Mouse (Mus musculus) left cerebral cortex, adult 2 months (tissue): Measurements from ENCODE around the gene Adcyap1r1. TPM values are rescaled to one million over a fixed set of nuclear protein-coding genes. Genes with fewer than 3 reads are reported as not detected.

Experiments
- DNase-seq, 2 experiments: peaks; one replicate each; pipeline ENCODE4 v3.0.0; 2021 to 2022; ENCODE audit warnings: low spot score in 2 of 2, mixed read lengths in 1 of 2; ENCODE audit errors: extremely low spot score in 1 of 2
- H3K27ac ChIP-seq: fragments of 200-600 bp; 2 replicates; pipeline ENCODE4 v1.8.1; 2022
- H3K4me3 ChIP-seq: fragments of 200-600 bp; 2 replicates; pipeline ENCODE4 v1.8.1; 2022
- CTCF ChIP-seq: fragments of 200-600 bp; IDR thresholded peaks from 2 replicates; pipeline ENCODE4 v1.8.1; 2022; ENCODE audit warnings: antibody characterized with exemption, mild to moderate bottlenecking, moderate library complexity
- intact Hi-C: fragments of 180-260 bp; cut with DNase I; formaldehyde crosslinking; loops from one replicate; pipeline ENCODE4 v1.15.1; 2025
- long read RNA-seq, 2 experiments: library from polyadenylated mRNA; stranded (forward); transcript quantifications; one replicate each; pipeline ENCODE4 v2.0.0; 2021; ENCODE audit warnings: borderline mapping rate in 2 of 2
- total RNA-seq, 2 experiments: library from RNA; stranded (reverse); gene quantifications; 2 replicates each; pipeline ENCODE4 v1.2.3; 2021

Adcyap1r1 gene
- total RNA-seq = 100 to 1,000 TPM; 118 to 121 TPM
- long read RNA-seq, experiment 1, full-length matches to known transcripts = 96 of 183 reads
- long read RNA-seq, experiment 1, partial matches to known transcripts = 51 of 183 reads
- long read RNA-seq, experiment 1, other reads (novel, unspliced or antisense) = 36 of 183 reads
- long read RNA-seq, experiment 2, full-length matches to known transcripts = 89 of 182 reads
- long read RNA-seq, experiment 2, partial matches to known transcripts = 67 of 182 reads
- long read RNA-seq, experiment 2, other reads (novel, unspliced or antisense) = 26 of 182 reads

- TF ChIP-seq CTCF = no peak
- intact Hi-C loops = loop anchor here (2.0 kb wide), 1 partner anchor 57 kb away; no protein-coding TSS in a partner anchor
- Histone ChIP-seq H3K4me3 (peak within 1 kb of the TSS; percentile 63), H3K27ac (peak within 1 kb of the TSS; percentile 97)
- peak; percentile 71 to 74 for DNase-seq
These were observed at the start of gene Adcyap1r1 for GRCm38 (mm10) chr6:55451771-55452371. Gene Adcyap1r1, plus strand, starts transcription at chr6:55451978.

GRCm38 (mm10) chr6:55402041-55402776, 49.6 kb upstream of the Adcyap1r1 start:
- Histone ChIP-seq H3K4me3 (no peak overlapping the region), H3K27ac (no peak overlapping the region)
- no peak for TF ChIP-seq CTCF
- intact Hi-C loops = no loop called here
- DNase-seq = no peak

- no peak for DNase-seq
- Histone ChIP-seq H3K27ac (no peak overlapping the region), H3K4me3 (no peak overlapping the region)
- no peak for TF ChIP-seq CTCF
- intact Hi-C loops = no loop called here
These were observed 48.1 kb upstream of the Adcyap1r1 start for GRCm38 (mm10) chr6:55403411-55404309.

GRCm38 (mm10) chr6:55404421-55404990, 47.3 kb upstream of the Adcyap1r1 start:
- no peak for TF ChIP-seq CTCF
- H3K27ac ChIP-seq = no peak overlapping the region
- intact Hi-C loops = no loop called here
- DNase-seq = no peak
- H3K4me3 ChIP-seq = no peak overlapping the region

- Histone ChIP-seq H3K4me3 (no peak overlapping the region), H3K27ac (no peak overlapping the region)
- intact Hi-C loops = no loop called here
- no peak for TF ChIP-seq CTCF
- no peak for DNase-seq
These were observed 44.4 kb upstream of the Adcyap1r1 start for GRCm38 (mm10) chr6:55407345-55407744.

GRCm38 (mm10) chr6:55410119-55410775, 41.5 kb upstream of the Adcyap1r1 start:
- intact Hi-C loops = no loop called here
- no peak for DNase-seq
- no peak for TF ChIP-seq CTCF
- Histone ChIP-seq H3K27ac (no peak overlapping the region), H3K4me3 (no peak overlapping the region)

- Histone ChIP-seq H3K4me3 (no peak overlapping the region), H3K27ac (no peak overlapping the region)
- TF ChIP-seq CTCF = no peak
- no peak for DNase-seq
- intact Hi-C loops = no loop called here
These were observed 40.8 kb upstream of the Adcyap1r1 start for GRCm38 (mm10) chr6:55410977-55411376.

- no peak for DNase-seq
- no peak overlapping the region for H3K27ac ChIP-seq
- intact Hi-C loops = no loop called here
- TF ChIP-seq CTCF = no peak
- no peak overlapping the region for H3K4me3 ChIP-seq
These were observed 35.6 kb upstream of the Adcyap1r1 start for GRCm38 (mm10) chr6:55416202-55416601.

GRCm38 (mm10) chr6:55418746-55419410, 32.9 kb upstream of the Adcyap1r1 start:
- intact Hi-C loops = no loop called here
- no peak overlapping the region for H3K4me3 ChIP-seq
- TF ChIP-seq CTCF = no peak
- DNase-seq = no peak
- H3K27ac ChIP-seq = no peak overlapping the region

- DNase-seq = no peak
- Histone ChIP-seq H3K27ac (no peak overlapping the region), H3K4me3 (no peak overlapping the region)
- TF ChIP-seq CTCF = no peak
- intact Hi-C loops = no loop called here
These were observed 31.4 kb upstream of the Adcyap1r1 start for GRCm38 (mm10) chr6:55420411-55420810.
